ENCODE assay signal across 8 mouse cellular contexts in the genomic region with DNA sequence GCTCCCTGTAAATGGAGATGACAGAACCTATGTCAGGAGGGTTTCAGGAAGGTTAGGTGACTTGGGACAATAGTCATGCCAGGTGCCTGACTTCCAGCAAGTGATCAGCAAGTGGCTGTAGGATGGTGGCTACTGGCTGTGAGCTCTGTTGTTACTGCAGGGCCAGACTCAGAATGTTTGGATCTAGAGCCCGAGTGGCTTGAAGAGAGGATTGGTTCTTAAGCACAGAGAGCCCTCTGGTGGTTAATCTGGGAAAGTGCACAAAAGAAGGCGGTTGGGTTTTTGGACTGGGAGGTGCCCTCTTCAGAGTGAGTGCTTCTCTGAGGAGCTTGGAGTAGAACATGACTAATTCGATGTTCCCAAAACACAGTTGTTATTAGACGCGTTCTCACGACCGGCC. TPM values are rescaled to one million over a fixed set of nuclear protein-coding genes. Genes with fewer than 3 reads are reported as not detected.
DNase-seq lines count a peak whose midpoint lies in the region; ATAC-seq and TF ChIP-seq lines count a peak whose summit lies in the region.

No protein-coding gene starts in this region.

- no peaks in the 10 kb centered on the region for H3K4me1 ChIP-seq in MEL (ENCODE audit: control insufficient read depth in 1 of 2, insufficient read depth in 2 of 2, low read length in 2 of 2)
- no peaks in the 10 kb centered on the region for H3K4me1 ChIP-seq in kidney, embryonic 16.5 days (ENCODE audit: insufficient read depth, low read length)
- H3K4me1 ChIP-seq in liver, adult 2 months (ENCODE audit: control insufficient read depth, insufficient read depth, low read length), result no peaks in the 10 kb centered on the region

- WGBS in kidney, embryonic 16.5 days, result 66% methylated on average over 7 of the region's 7 CpGs
- 40% methylated on average over 7 of the region's 7 CpGs for WGBS in liver, adult 2 months

- no peak overlapping the region for H3K4me3 ChIP-seq in MEL (ENCODE audit: control insufficient read depth in 1 of 2, insufficient read depth in 1 of 2, low read depth in 2 of 2, low read length in 2 of 2)
- no peak overlapping the region for H3K4me3 ChIP-seq in kidney, embryonic 16.5 days (ENCODE audit: low read length)
- H3K4me3 ChIP-seq in liver, adult 2 months (ENCODE audit: insufficient read depth, low read depth, low read length), result no peak overlapping the region

- peak; percentile 48 to 90 (median 73) for TF ChIP-seq CTCF in MEL (IDR thresholded peaks at IDR 0.05 in 2 of 3, conservative IDR thresholded peaks at IDR 0.05 in 1 of 3; ENCODE audit: control insufficient read depth in 1 of 3, insufficient read depth in 1 of 3, low read depth in 2 of 3, low read length in 3 of 3, poor library complexity in 1 of 3, severe bottlenecking in 1 of 3)
- TF ChIP-seq CTCF in liver, adult 2 months (IDR thresholded peaks at IDR 0.05; ENCODE audit: low read depth, low read length), result peak; percentile 46

- TF ChIP-seq EP300 in MEL (IDR thresholded peaks at IDR 0.05; ENCODE audit: low read depth in 1 of 2, low read length in 2 of 2), result no peak

- TF ChIP-seq RAD21 in MEL (IDR thresholded peaks at IDR 0.05; ENCODE audit: low read depth, low read length), result peak; percentile 90

- peak; percentile 76 for DNase-seq in 3T3-L1 (ENCODE audit: low read depth, low spot score)
- DNase-seq in MEL (ENCODE audit: low read depth, low spot score), result peak; percentile 86
- peak; percentile 77 for DNase-seq in cerebellum, adult 11 months
- DNase-seq in gastrocnemius, adult 18-20 months (ENCODE audit: low spot score), result peak; percentile 82
- DNase-seq in liver, adult 2 months (ENCODE audit: extremely low read depth, low read depth, low spot score), result peak; percentile 73
- peak; percentile 64 for DNase-seq in ovary, postnatal 36 days (ENCODE audit: low spot score)
- peak; percentile 68 for DNase-seq in thymus, postnatal 25 days

- peak; percentile 51; the same call in 1 of the 2 replicates for ATAC-seq in kidney, embryonic 16.5 days (ENCODE audit: low FRiP score, low TSS enrichment)

- H3K9me3 ChIP-seq in MEL (replicated peaks; ENCODE audit: insufficient read depth, low read length), result no peaks in the 10 kb centered on the region
- no peaks in the 10 kb centered on the region for H3K9me3 ChIP-seq in kidney, embryonic 16.5 days (ENCODE audit: low read length)

- H3K9ac ChIP-seq in MEL (ENCODE audit: control insufficient read depth, low read depth, low read length, poor library complexity, severe bottlenecking), result no peak overlapping the region
- no peak overlapping the region for H3K9ac ChIP-seq in kidney, embryonic 16.5 days (replicated peaks; ENCODE audit: low read length)
- H3K9ac ChIP-seq in liver, adult 2 months (ENCODE audit: low read depth, low read length), result no peak overlapping the region

- no peaks in the 10 kb centered on the region for H3K79me2 ChIP-seq in MEL (ENCODE audit: control insufficient read depth, insufficient read depth, low read length, poor library complexity)
- no peaks in the 10 kb centered on the region for H3K79me2 ChIP-seq in liver, adult 2 months (ENCODE audit: control insufficient read depth, insufficient read depth, low read length)

- no peaks in the 10 kb centered on the region for H3K27me3 ChIP-seq in MEL (ENCODE audit: control insufficient read depth in 1 of 2, insufficient read depth in 2 of 2, low read length in 2 of 2)
- no peaks in the 10 kb centered on the region for H3K27me3 ChIP-seq in kidney, embryonic 16.5 days (ENCODE audit: insufficient read depth, low read length)
- H3K27me3 ChIP-seq in liver, adult 2 months (ENCODE audit: control insufficient read depth, insufficient read depth, low read length), result no peaks in the 10 kb centered on the region

- no peak overlapping the region for H3K27ac ChIP-seq in MEL (ENCODE audit: control insufficient read depth, low read depth, low read length)
- no peak overlapping the region for H3K27ac ChIP-seq in kidney, embryonic 16.5 days (ENCODE audit: low read length)
- H3K27ac ChIP-seq in liver, adult 2 months (replicated peaks; ENCODE audit: insufficient read depth, low read depth, low read length), result no peak overlapping the region

- H3K4me2 ChIP-seq in kidney, embryonic 16.5 days (replicated peaks; ENCODE audit: low read depth, low read length), result no peak overlapping the region

- TF ChIP-seq POLR2A in MEL (IDR thresholded peaks at IDR 0.05; ENCODE audit: control insufficient read depth in 1 of 2, insufficient read depth in 1 of 2, low read depth in 1 of 2, low read length in 2 of 2, poor library complexity in 1 of 2), result no peak
- TF ChIP-seq POLR2A in liver, adult 2 months (IDR thresholded peaks at IDR 0.05; ENCODE audit: extremely low read depth, insufficient read depth, low read length), result no peak

- no peaks in the 10 kb centered on the region for H3K36me3 ChIP-seq in MEL (ENCODE audit: control insufficient read depth in 1 of 2, insufficient read depth in 2 of 2, low read length in 2 of 2)
- H3K36me3 ChIP-seq in kidney, embryonic 16.5 days (ENCODE audit: insufficient read depth, low read length), result no peaks in the 10 kb centered on the region
- H3K36me3 ChIP-seq in liver, adult 2 months (ENCODE audit: control insufficient read depth, insufficient read depth, low read length), result no peaks in the 10 kb centered on the region

TF ChIP-seq in MEL, 35 proteins besides CTCF, POLR2A, EP300 and RAD21:
- TF ChIP-seq CHD2 (IDR thresholded peaks at IDR 0.05; ENCODE audit: low read length) (no peak), USF2 (IDR thresholded peaks at IDR 0.05; ENCODE audit: borderline replicate concordance in 1 of 2, insufficient read depth in 1 of 2, low read depth in 1 of 2, low read length in 2 of 2) (0 out of 4 replicates have a peak, but pooled peaks of 1 of the 2 experiments have one; percentile 25), BHLHE40 (IDR thresholded peaks at IDR 0.05; ENCODE audit: borderline replicate concordance, low read depth, low read length) (peak; percentile 62), ZC3H11A (IDR thresholded peaks at IDR 0.05; ENCODE audit: low read depth, low read length) (peak; percentile 94), USF1 (IDR thresholded peaks at IDR 0.05; ENCODE audit: low read depth, low read length) (peak; percentile 77), TBP (IDR thresholded peaks at IDR 0.05; ENCODE audit: low read depth, low read length) (no peak), JUND (IDR thresholded peaks at IDR 0.05; ENCODE audit: low read depth, low read length) (no peak), NELFE (IDR thresholded peaks at IDR 0.05; ENCODE audit: low read depth, low read length) (no peak), SMC3 (IDR thresholded peaks at IDR 0.05; ENCODE audit: low read depth, low read length) (peak; percentile 94)

RNA-seq across cellular contexts. Expression of a gene that starts 36.4 kb away (rescaled TPM):
- 2.8 and 3.1 TPM in 2 replicates for total RNA-seq in MEL (2012; rRNA removed)
- polyA plus RNA-seq in MEL (2012; ENCODE audit: insufficient read depth in 1 of 2, insufficient read length in 2 of 2, low read depth in 1 of 2, low replicate concordance in 2 of 2, missing spikeins in 1 of 2), result 1 to 10 TPM in 1 of 2 experiments, not detected in 1; 5.2 TPM
- 1 to 10 TPM; 5.3 to 6.4 TPM for total RNA-seq in gastrocnemius, adult 18-20 months (2021)
- 1.6 and 3.0 TPM in 2 replicates for polyA plus RNA-seq in kidney, embryonic 16.5 days (2015; fragmentation: Nextera tagmentation; extraction: Ambion mirVana)
- 7.0 and 12.9 TPM in 2 replicates for total RNA-seq in liver, adult 2 months (2014; rRNA removed)
- polyA plus RNA-seq in liver, adult 2 months (2012; rRNA removed), result 24.0 and 26.2 TPM in 2 replicates

RNA-seq across cellular contexts. Expression of a gene that starts 55.7 kb away (rescaled TPM):
- not detected in 2 replicates for total RNA-seq in MEL (2012; rRNA removed)
- polyA plus RNA-seq in MEL (2012; ENCODE audit: insufficient read depth in 1 of 2, insufficient read length in 2 of 2, low read depth in 1 of 2, low replicate concordance in 2 of 2, missing spikeins in 1 of 2), result not detected
- total RNA-seq in gastrocnemius, adult 18-20 months (2021), result 1 to 10 TPM in 1 of 2 experiments, under 1 TPM in 1; 0.66 to 1.4 TPM
- 0.61 and 0.81 TPM in 2 replicates for polyA plus RNA-seq in kidney, embryonic 16.5 days (2015; fragmentation: Nextera tagmentation; extraction: Ambion mirVana)
- 0.54 TPM in 1 of 2 replicates, not detected in the other for total RNA-seq in liver, adult 2 months (2014; rRNA removed)
- polyA plus RNA-seq in liver, adult 2 months (2012; rRNA removed), result not detected in 2 replicates
